Mouse (Mus musculus): ENCODE results near the gene Chmp1a. TPM values are rescaled to one million over a fixed set of nuclear protein-coding genes. Genes with fewer than 3 reads are reported as not detected.

The Chmp1a gene
- total and polyA plus RNA-seq, 3 experiments: 67.5 to 83.2 (median 69.5) TPM

GRCm38 (mm10) chr8:123254099-123254885 is 41.7 kb upstream of the Chmp1a start, which contains the start of the genes Zfp276 and Vps9d1:
Gene Zfp276, plus strand, starts transcription at chr8:123254195.
Gene Vps9d1, minus strand, starts transcription at chr8:123254348.
- peaks cover 35 to 57% of the 10 kb centered on the region in 2 experiments for H3K36me3 ChIP-seq (replicated peaks in 1 of 2; ENCODE audit: control insufficient read depth in 1 of 2, insufficient read depth in 1 of 2, low read length in 1 of 2)
- dilution Hi-C loops (cut with MboI; ENCODE audit: extremely low pct_ligation_motif_present, extremely low pct_unique_long_range_greater_than_20kb, low sequenced_read_pairs): no loop called here

GRCm38 (mm10) chr8:123253451-123254098 is 41.0 kb upstream of the Chmp1a start:
- peak overlapping the region; percentile 1; the same call in 1 of the 2 replicates for H3K27ac ChIP-seq (ENCODE audit: insufficient read depth, low read depth)
- dilution Hi-C loops (cut with MboI; ENCODE audit: extremely low pct_ligation_motif_present, extremely low pct_unique_long_range_greater_than_20kb, low sequenced_read_pairs): no loop called here
- H3K9ac ChIP-seq (ENCODE audit: insufficient read depth, low read depth): peak overlapping the region; percentile 88
- in situ Hi-C loops (cut with MboI; ENCODE audit: low pct_ligation_motif_present, low pct_unique_long_range_greater_than_20kb, low sequenced_read_pairs): no loop called here
- no peaks in the 10 kb centered on the region for H3K79me2 ChIP-seq (replicated peaks; ENCODE audit: control insufficient read depth, extremely low read depth, insufficient read depth, poor library complexity, severe bottlenecking)
- H3K27me3 ChIP-seq (replicated peaks): no peaks in the 10 kb centered on the region
- H3K9me3 ChIP-seq (replicated peaks; ENCODE audit: low read length): no peaks in the 10 kb centered on the region
- H3K36me3 ChIP-seq (replicated peaks in 1 of 2; ENCODE audit: control insufficient read depth in 1 of 2, insufficient read depth in 1 of 2, low read length in 1 of 2): peaks cover 33 to 57% of the 10 kb centered on the region in 2 experiments
- DNase-seq (ENCODE audit: extremely low read depth): no peak
- H3K4me3 ChIP-seq (replicated peaks in 1 of 3; ENCODE audit: low read depth in 2 of 3, low read length in 2 of 3, poor library complexity in 1 of 3): peak overlapping the region; percentile 73 to 89 (median 87)
- H3K4me2 ChIP-seq (ENCODE audit: insufficient read depth, low read depth, poor library complexity, severe bottlenecking): peak overlapping the region; percentile 92
- H3K4me1 ChIP-seq (ENCODE audit: control insufficient read depth in 1 of 2, insufficient read depth in 2 of 2): peaks cover 13 to 49% of the 10 kb centered on the region in 2 experiments
- TF ChIP-seq TBP (conservative IDR thresholded peaks at IDR 0.05; ENCODE audit: low read depth, low read length): no peak
- TF ChIP-seq ZMIZ1 (IDR thresholded peaks at IDR 0.05; ENCODE audit: low read depth, low read length): 0 out of 2 replicates have a peak, but pooled peaks have one; percentile 26
- no peak for TF ChIP-seq ETS1 (conservative IDR thresholded peaks at IDR 0.05; ENCODE audit: low read depth, low read length)
- no peak for TF ChIP-seq JUN (IDR thresholded peaks at IDR 0.05; ENCODE audit: insufficient read depth, low read depth, low read length)
- TF ChIP-seq PAX5 (IDR thresholded peaks at IDR 0.05; ENCODE audit: low read length): no peak
- no peak for TF ChIP-seq MEF2A (IDR thresholded peaks at IDR 0.05; ENCODE audit: borderline replicate concordance, low read depth, low read length)
- TF ChIP-seq MYC (IDR thresholded peaks at IDR 0.05; ENCODE audit: low read depth, low read length): no peak
- TF ChIP-seq MAZ (IDR thresholded peaks at IDR 0.05; ENCODE audit: low read depth, low read length): no peak
- TF ChIP-seq ZC3H11A (IDR thresholded peaks at IDR 0.05; ENCODE audit: low read depth, low read length): no peak
- peak; percentile 63 for TF ChIP-seq POLR2A (IDR thresholded peaks at IDR 0.05; ENCODE audit: low read depth, low read length)
- TF ChIP-seq POLR2AphosphoS2 (IDR thresholded peaks at IDR 0.05; ENCODE audit: low read depth, low read length): no peak
- peak; percentile 14; the same call in 1 of the 2 replicates for TF ChIP-seq MAX (IDR thresholded peaks at IDR 0.05; ENCODE audit: low read length)
- peak; percentile 65; the same call in 1 of the 2 replicates for TF ChIP-seq SIN3A (IDR thresholded peaks at IDR 0.05; ENCODE audit: low read length)
- TF ChIP-seq NELFE (IDR thresholded peaks at IDR 0.05; ENCODE audit: low read depth, low read length): peak; percentile 43; the same call in 1 of the 2 replicates
- TF ChIP-seq GABPA (IDR thresholded peaks at IDR 0.05; ENCODE audit: insufficient replicate concordance, low read depth, low read length): no peak
- TF ChIP-seq USF2 (conservative IDR thresholded peaks at IDR 0.05; ENCODE audit: low read depth, low read length): no peak
- TF ChIP-seq E2F4 (IDR thresholded peaks at IDR 0.05; ENCODE audit: insufficient replicate concordance, low read depth, low read length): no peak
- TF ChIP-seq CTCF (conservative IDR thresholded peaks at IDR 0.05 in 1 of 2, IDR thresholded peaks at IDR 0.05 in 1 of 2; ENCODE audit: low read depth in 2 of 2, low read length in 2 of 2): no peak

More at GRCm38 (mm10) chr8:123254099-123254885, 41.7 kb upstream of the Chmp1a start, which contains the start of the genes Zfp276 and Vps9d1:
- DNase-seq (ENCODE audit: extremely low read depth): peak; percentile 73
- in situ Hi-C loops (cut with MboI; ENCODE audit: low pct_ligation_motif_present, low pct_unique_long_range_greater_than_20kb, low sequenced_read_pairs): no loop called here
- no peaks in the 10 kb centered on the region for H3K27me3 ChIP-seq (replicated peaks)
- H3K79me2 ChIP-seq (replicated peaks; ENCODE audit: control insufficient read depth, extremely low read depth, insufficient read depth, poor library complexity, severe bottlenecking): no peaks in the 10 kb centered on the region
- H3K4me3 ChIP-seq (replicated peaks in 1 of 3; ENCODE audit: low read depth in 2 of 3, low read length in 2 of 3, poor library complexity in 1 of 3): peak within 1 kb of the TSS; percentile 75 to 89 (median 87)
- TF ChIP-seq PAX5 (IDR thresholded peaks at IDR 0.05; ENCODE audit: low read length) (no peak), HCFC1 (IDR thresholded peaks at IDR 0.05; ENCODE audit: low read depth, low read length) (peak; percentile 85), MAZ (IDR thresholded peaks at IDR 0.05; ENCODE audit: low read depth, low read length) (no peak), IRF4 (IDR thresholded peaks at IDR 0.05; ENCODE audit: low read depth, low read length) (peak; percentile 51; the same call in 1 of the 2 replicates), MEF2A (IDR thresholded peaks at IDR 0.05; ENCODE audit: borderline replicate concordance, low read depth, low read length) (peak; percentile 39; the same call in 1 of the 2 replicates), RAD21 (IDR thresholded peaks at IDR 0.05; ENCODE audit: low read depth, low read length) (no peak), UBTF (IDR thresholded peaks at IDR 0.05; ENCODE audit: low read depth, low read length) (peak; percentile 54; the same call in 1 of the 2 replicates), RCOR1 (conservative IDR thresholded peaks at IDR 0.05; ENCODE audit: low read depth, low read length) (no peak), TCF12 (IDR thresholded peaks at IDR 0.05; ENCODE audit: low read depth, low read length) (peak; percentile 55; the same call in 1 of the 2 replicates), ZKSCAN1 (IDR thresholded peaks at IDR 0.05; ENCODE audit: borderline replicate concordance, low read depth, low read length) (no peak), POLR2A (IDR thresholded peaks at IDR 0.05; ENCODE audit: low read depth, low read length) (peak; percentile 72), ZMIZ1 (IDR thresholded peaks at IDR 0.05; ENCODE audit: low read depth, low read length) (peak; percentile 30; the same call in 1 of the 2 replicates), MXI1 (IDR thresholded peaks at IDR 0.05; ENCODE audit: low read depth, low read length) (peak; percentile 79; the same call in 1 of the 2 replicates), SMC3 (IDR thresholded peaks at IDR 0.05; ENCODE audit: low read depth, low read length) (no peak), MYC (IDR thresholded peaks at IDR 0.05; ENCODE audit: low read depth, low read length) (no peak), JUN (IDR thresholded peaks at IDR 0.05; ENCODE audit: insufficient read depth, low read depth, low read length) (no peak), GABPA (IDR thresholded peaks at IDR 0.05; ENCODE audit: insufficient replicate concordance, low read depth, low read length) (no peak; the same call in 1 of the 2 replicates), MAFK (IDR thresholded peaks at IDR 0.05; ENCODE audit: insufficient replicate concordance, low read length) (no peak), TBP (conservative IDR thresholded peaks at IDR 0.05; ENCODE audit: low read depth, low read length) (no peak), NRF1 (IDR thresholded peaks at IDR 0.05; ENCODE audit: low read depth, low read length) (peak; percentile 49; the same call in 1 of the 2 replicates), KAT2A (IDR thresholded peaks at IDR 0.05; ENCODE audit: insufficient replicate concordance, low read length) (peak; percentile 73; the same call in 1 of the 2 replicates), BHLHE40 (IDR thresholded peaks at IDR 0.05; ENCODE audit: low read depth, low read length) (no peak), SIN3A (IDR thresholded peaks at IDR 0.05; ENCODE audit: low read length) (peak; percentile 39), ETS1 (conservative IDR thresholded peaks at IDR 0.05; ENCODE audit: low read depth, low read length) (no peak), ZNF384 (IDR thresholded peaks at IDR 0.05; ENCODE audit: low read depth, low read length) (no peak), JUND (conservative IDR thresholded peaks at IDR 0.05; ENCODE audit: low read depth, low read length) (no peak), ELF1 (IDR thresholded peaks at IDR 0.05; ENCODE audit: low read depth, low read length) (peak; percentile 49; the same call in 1 of the 2 replicates), ZC3H11A (IDR thresholded peaks at IDR 0.05; ENCODE audit: low read depth, low read length) (no peak)
- H3K4me1 ChIP-seq (ENCODE audit: control insufficient read depth in 1 of 2, insufficient read depth in 2 of 2): peaks cover 13 to 41% of the 10 kb centered on the region in 2 experiments
- peak within 1 kb of the TSS; percentile 92 for H3K4me2 ChIP-seq (ENCODE audit: insufficient read depth, low read depth, poor library complexity, severe bottlenecking)
- peak within 1 kb of the TSS; percentile 1; the same call in 1 of the 2 replicates for H3K27ac ChIP-seq (ENCODE audit: insufficient read depth, low read depth)
- H3K9ac ChIP-seq (ENCODE audit: insufficient read depth, low read depth): peak within 1 kb of the TSS; percentile 88
- no peaks in the 10 kb centered on the region for H3K9me3 ChIP-seq (replicated peaks; ENCODE audit: low read length)
